Mouse (Mus musculus): Measurements from ENCODE around the gene Rbfox1. TPM values are rescaled to one million over a fixed set of nuclear protein-coding genes. Genes with fewer than 3 reads are reported as not detected.

The Rbfox1 gene
- polyA plus RNA-seq, 1 experiment from 2014 or later = 3.1 TPM

DNA sequence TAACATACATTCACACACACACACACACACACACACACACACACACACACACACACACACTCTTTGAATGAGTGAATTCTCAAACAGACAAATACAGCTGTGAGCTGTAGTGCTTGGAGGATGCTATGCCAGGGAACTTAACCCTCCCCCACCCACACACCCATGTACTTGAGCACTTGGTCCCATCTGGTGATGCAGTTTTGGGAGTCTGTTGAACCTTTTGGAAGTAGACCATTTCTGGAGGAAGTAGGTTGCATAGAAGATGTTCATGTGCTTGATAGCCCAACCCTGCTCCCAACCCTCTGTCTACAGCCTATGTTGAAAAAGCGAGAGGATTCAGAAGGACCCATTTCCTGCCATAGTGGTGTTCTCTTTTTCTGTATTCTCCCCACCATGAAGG, 1378.1 kb downstream of the Rbfox1 start:
- 65% methylated on average over 1 of the region's 1 CpGs for WGBS (ENCODE audit: insufficient replicate concordance)
- H3K4me3 ChIP-seq (ENCODE audit: low read depth, low read length) = no peak overlapping the region
- ATAC-seq (replicated peaks; ENCODE audit: insufficient number of reproducible peaks, low FRiP score, low TSS enrichment) = no peak
- no peaks in the 10 kb centered on the region for H3K4me1 ChIP-seq (ENCODE audit: control insufficient read depth, insufficient read depth, low read length)
- no peak overlapping the region for H3K9ac ChIP-seq (ENCODE audit: low read depth, low read length)
- H3K27ac ChIP-seq (ENCODE audit: low read depth, low read length) = no peak overlapping the region
- H3K4me2 ChIP-seq = no peak overlapping the region
- no peaks in the 10 kb centered on the region for H3K27me3 ChIP-seq (ENCODE audit: control insufficient read depth, insufficient read depth, low read length)
- H3K36me3 ChIP-seq (ENCODE audit: control insufficient read depth, insufficient read depth, low read length) = no peaks in the 10 kb centered on the region
- H3K9me3 ChIP-seq (replicated peaks; ENCODE audit: control insufficient read depth, low read length) = no peaks in the 10 kb centered on the region

DNA sequence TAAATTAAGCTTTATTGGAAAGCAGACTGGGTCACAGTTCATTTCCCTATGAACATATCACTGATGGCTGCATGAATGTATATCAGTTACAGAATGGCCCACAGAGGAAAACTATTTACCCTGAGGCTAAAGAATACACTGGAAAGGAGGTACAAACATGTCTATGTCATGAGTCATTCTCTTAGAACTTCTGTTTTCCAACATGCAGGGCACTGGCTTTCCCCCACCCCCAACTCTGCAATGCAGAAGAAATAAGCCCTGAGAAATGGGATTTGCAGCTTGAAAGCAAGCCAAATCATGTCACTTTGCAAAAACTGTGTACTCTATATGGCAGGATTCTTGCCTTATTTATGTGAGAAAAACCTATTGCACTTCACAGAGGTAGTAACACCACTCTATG, 1380.6 kb downstream of the Rbfox1 start:
- no peaks in the 10 kb centered on the region for H3K9me3 ChIP-seq (replicated peaks; ENCODE audit: control insufficient read depth, low read length)
- no peak overlapping the region for H3K4me3 ChIP-seq (ENCODE audit: low read depth, low read length)
- no peaks in the 10 kb centered on the region for H3K27me3 ChIP-seq (ENCODE audit: control insufficient read depth, insufficient read depth, low read length)
- no peak overlapping the region for H3K4me2 ChIP-seq
- no peak overlapping the region for H3K9ac ChIP-seq (ENCODE audit: low read depth, low read length)
- no peaks in the 10 kb centered on the region for H3K4me1 ChIP-seq (ENCODE audit: control insufficient read depth, insufficient read depth, low read length)
- no peak for ATAC-seq (replicated peaks; ENCODE audit: insufficient number of reproducible peaks, low FRiP score, low TSS enrichment)
- no peaks in the 10 kb centered on the region for H3K36me3 ChIP-seq (ENCODE audit: control insufficient read depth, insufficient read depth, low read length)
- H3K27ac ChIP-seq (ENCODE audit: low read depth, low read length) = no peak overlapping the region

DNA sequence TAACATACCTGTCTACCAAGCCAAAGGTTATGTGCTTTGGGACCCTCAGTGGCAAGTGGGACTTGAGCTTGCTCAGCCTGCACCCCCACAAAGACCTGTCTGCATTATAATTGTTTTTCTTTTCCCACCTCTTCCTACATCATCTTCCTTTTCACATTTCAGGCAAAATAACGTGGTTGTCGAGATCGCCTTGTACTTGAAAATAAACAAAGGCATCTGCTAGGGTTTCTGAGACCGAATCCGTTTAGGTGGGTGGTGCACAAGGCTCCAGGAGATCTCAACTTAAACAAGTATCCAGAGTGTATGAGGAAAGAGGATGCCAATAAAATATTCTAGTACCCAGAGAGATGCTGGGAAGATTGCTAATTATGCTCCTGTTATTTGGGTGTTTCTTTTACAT, 1390.3 kb downstream of the Rbfox1 start:
- WGBS (ENCODE audit: insufficient replicate concordance) = 86% methylated on average over 5 of the region's 5 CpGs
- H3K4me1 ChIP-seq (ENCODE audit: control insufficient read depth, insufficient read depth, low read length) = no peaks in the 10 kb centered on the region
- no peak overlapping the region for H3K27ac ChIP-seq (ENCODE audit: low read depth, low read length)
- no peak for ATAC-seq (replicated peaks; ENCODE audit: insufficient number of reproducible peaks, low FRiP score, low TSS enrichment)
- H3K36me3 ChIP-seq (ENCODE audit: control insufficient read depth, insufficient read depth, low read length) = no peaks in the 10 kb centered on the region
- no peaks in the 10 kb centered on the region for H3K27me3 ChIP-seq (ENCODE audit: control insufficient read depth, insufficient read depth, low read length)
- no peaks in the 10 kb centered on the region for H3K9me3 ChIP-seq (replicated peaks; ENCODE audit: control insufficient read depth, low read length)
- H3K4me2 ChIP-seq = no peak overlapping the region
- H3K9ac ChIP-seq (ENCODE audit: low read depth, low read length) = no peak overlapping the region
- H3K4me3 ChIP-seq (ENCODE audit: low read depth, low read length) = no peak overlapping the region

GRCm38 (mm10) chr16:7275901-7276300, 1390.7 kb downstream of the Rbfox1 start:
- no peaks in the 10 kb centered on the region for H3K9me3 ChIP-seq (replicated peaks; ENCODE audit: control insufficient read depth, low read length)
- ATAC-seq (replicated peaks; ENCODE audit: insufficient number of reproducible peaks, low FRiP score, low TSS enrichment) = no peak
- H3K27ac ChIP-seq (ENCODE audit: low read depth, low read length) = no peak overlapping the region
- no peak overlapping the region for H3K4me3 ChIP-seq (ENCODE audit: low read depth, low read length)
- H3K9ac ChIP-seq (ENCODE audit: low read depth, low read length) = no peak overlapping the region
- H3K36me3 ChIP-seq (ENCODE audit: control insufficient read depth, insufficient read depth, low read length) = no peaks in the 10 kb centered on the region
- no peak overlapping the region for H3K4me2 ChIP-seq
- whole genome bisulfite sequencing (ENCODE audit: insufficient replicate concordance) = 26% methylated on average over 1 of the region's 1 CpGs
- no peaks in the 10 kb centered on the region for H3K4me1 ChIP-seq (ENCODE audit: control insufficient read depth, insufficient read depth, low read length)
- no peaks in the 10 kb centered on the region for H3K27me3 ChIP-seq (ENCODE audit: control insufficient read depth, insufficient read depth, low read length)

- no peak for ATAC-seq (replicated peaks; ENCODE audit: insufficient number of reproducible peaks, low FRiP score, low TSS enrichment)
- no peaks in the 10 kb centered on the region for H3K9me3 ChIP-seq (replicated peaks; ENCODE audit: control insufficient read depth, low read length)
- H3K9ac ChIP-seq (ENCODE audit: low read depth, low read length) = no peak overlapping the region
- H3K4me2 ChIP-seq = no peak overlapping the region
- 54% methylated on average over 5 of the region's 5 CpGs for WGBS (ENCODE audit: insufficient replicate concordance)
- H3K36me3 ChIP-seq (ENCODE audit: control insufficient read depth, insufficient read depth, low read length) = no peaks in the 10 kb centered on the region
- no peak overlapping the region for H3K27ac ChIP-seq (ENCODE audit: low read depth, low read length)
- no peaks in the 10 kb centered on the region for H3K27me3 ChIP-seq (ENCODE audit: control insufficient read depth, insufficient read depth, low read length)
- no peak overlapping the region for H3K4me3 ChIP-seq (ENCODE audit: low read depth, low read length)
- H3K4me1 ChIP-seq (ENCODE audit: control insufficient read depth, insufficient read depth, low read length) = no peaks in the 10 kb centered on the region
Observed at GRCm38 (mm10) chr16:7279544-7279943, 1394.4 kb downstream of the Rbfox1 start.

DNA sequence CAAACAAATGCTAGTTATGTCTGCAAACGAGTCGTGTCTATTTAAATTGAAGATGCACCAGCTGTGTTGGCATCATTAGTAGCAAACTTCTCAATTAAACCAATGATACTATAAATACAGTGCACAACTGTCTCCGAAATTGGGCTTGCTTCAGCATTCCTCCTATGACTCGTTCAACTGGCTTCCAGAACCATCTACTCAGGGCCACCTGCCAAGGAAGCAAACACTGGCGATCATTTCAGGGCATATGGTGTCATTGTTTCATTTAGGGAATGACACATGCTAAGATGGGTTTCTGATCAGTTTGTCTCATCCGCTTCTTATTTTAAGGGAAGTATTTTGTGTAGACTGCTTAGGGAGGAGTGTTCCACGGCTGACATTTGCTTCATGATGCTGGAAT, 1397.1 kb downstream of the Rbfox1 start:
- Histone ChIP-seq H3K36me3 (ENCODE audit: control insufficient read depth, insufficient read depth, low read length) (no peaks in the 10 kb centered on the region), H3K9me3 (replicated peaks; ENCODE audit: control insufficient read depth, low read length) (no peaks in the 10 kb centered on the region), H3K9ac (ENCODE audit: low read depth, low read length) (no peak overlapping the region), H3K4me2 (no peak overlapping the region), H3K4me1 (ENCODE audit: control insufficient read depth, insufficient read depth, low read length) (no peaks in the 10 kb centered on the region), H3K27ac (ENCODE audit: low read depth, low read length) (no peak overlapping the region), H3K4me3 (ENCODE audit: low read depth, low read length) (no peak overlapping the region), H3K27me3 (ENCODE audit: control insufficient read depth, insufficient read depth, low read length) (no peaks in the 10 kb centered on the region)
- 88% methylated on average over 7 of the region's 7 CpGs for WGBS (ENCODE audit: insufficient replicate concordance)
- ATAC-seq (replicated peaks; ENCODE audit: insufficient number of reproducible peaks, low FRiP score, low TSS enrichment) = no peak

DNA sequence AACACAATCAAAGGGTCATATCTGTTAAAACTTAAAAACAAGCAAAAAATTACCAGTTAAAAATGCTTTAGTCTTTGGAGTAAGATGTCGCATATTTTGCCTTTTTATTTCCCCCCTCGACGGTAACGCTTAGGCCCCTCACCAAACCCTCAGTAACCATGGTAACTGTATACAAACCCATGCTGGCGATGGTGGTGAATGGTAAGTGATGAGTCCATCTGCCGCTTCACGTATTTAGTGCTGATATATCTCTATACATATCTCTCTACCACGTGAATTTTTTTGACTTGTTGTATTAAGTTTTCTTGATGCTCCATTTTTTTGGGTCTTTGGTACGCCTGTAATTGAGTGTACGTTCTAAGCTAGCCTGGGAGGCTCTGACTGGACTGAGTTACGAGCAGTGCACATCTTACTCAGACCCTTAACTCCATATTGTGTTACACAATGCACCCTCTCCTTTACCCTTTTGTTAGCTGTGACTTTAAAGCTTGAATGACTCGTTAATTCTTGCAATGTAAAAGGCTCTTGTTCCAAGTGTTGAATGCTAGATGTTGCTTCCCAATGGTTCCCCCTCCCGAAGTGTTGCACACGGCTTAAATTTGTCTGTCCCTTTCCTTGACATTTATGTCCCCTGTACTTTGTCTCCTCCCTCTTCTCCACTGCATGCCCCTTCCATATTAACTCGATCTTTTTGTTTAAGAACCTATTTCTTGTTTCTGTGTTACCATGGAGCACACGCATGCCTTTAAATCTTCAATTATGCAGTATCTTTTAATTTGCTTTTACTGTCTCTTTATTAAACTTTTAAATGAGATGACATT, 1408.0 kb downstream of the Rbfox1 start:
- Histone ChIP-seq H3K4me3 (ENCODE audit: low read depth, low read length) (no peak overlapping the region), H3K4me1 (ENCODE audit: control insufficient read depth, insufficient read depth, low read length) (no peaks in the 10 kb centered on the region), H3K36me3 (ENCODE audit: control insufficient read depth, insufficient read depth, low read length) (no peaks in the 10 kb centered on the region), H3K27ac (ENCODE audit: low read depth, low read length) (no peak overlapping the region), H3K27me3 (ENCODE audit: control insufficient read depth, insufficient read depth, low read length) (no peaks in the 10 kb centered on the region), H3K4me2 (no peak overlapping the region), H3K9me3 (replicated peaks; ENCODE audit: control insufficient read depth, low read length) (no peaks in the 10 kb centered on the region), H3K9ac (ENCODE audit: low read depth, low read length) (no peak overlapping the region)
- WGBS (ENCODE audit: insufficient replicate concordance) = 85% methylated on average over 16 of the region's 16 CpGs
- no peak for ATAC-seq (replicated peaks; ENCODE audit: insufficient number of reproducible peaks, low FRiP score, low TSS enrichment)

GRCm38 (mm10) chr16:7302416-7302815, 1417.3 kb downstream of the Rbfox1 start:
- no peak for ATAC-seq (replicated peaks; ENCODE audit: insufficient number of reproducible peaks, low FRiP score, low TSS enrichment)
- H3K4me1 ChIP-seq (ENCODE audit: control insufficient read depth, insufficient read depth, low read length) = no peaks in the 10 kb centered on the region
- H3K4me3 ChIP-seq (ENCODE audit: low read depth, low read length) = no peak overlapping the region
- no peaks in the 10 kb centered on the region for H3K27me3 ChIP-seq (ENCODE audit: control insufficient read depth, insufficient read depth, low read length)
- H3K9ac ChIP-seq (ENCODE audit: low read depth, low read length) = no peak overlapping the region
- H3K9me3 ChIP-seq (replicated peaks; ENCODE audit: control insufficient read depth, low read length) = no peaks in the 10 kb centered on the region
- WGBS (ENCODE audit: insufficient replicate concordance) = 61% methylated on average over 3 of the region's 3 CpGs
- H3K36me3 ChIP-seq (ENCODE audit: control insufficient read depth, insufficient read depth, low read length) = no peaks in the 10 kb centered on the region
- no peak overlapping the region for H3K4me2 ChIP-seq
- no peak overlapping the region for H3K27ac ChIP-seq (ENCODE audit: low read depth, low read length)

- no peaks in the 10 kb centered on the region for H3K36me3 ChIP-seq (ENCODE audit: control insufficient read depth, insufficient read depth, low read length)
- no peak overlapping the region for H3K27ac ChIP-seq (ENCODE audit: low read depth, low read length)
- ATAC-seq (replicated peaks; ENCODE audit: insufficient number of reproducible peaks, low FRiP score, low TSS enrichment) = no peak
- H3K27me3 ChIP-seq (ENCODE audit: control insufficient read depth, insufficient read depth, low read length) = no peaks in the 10 kb centered on the region
- H3K9me3 ChIP-seq (replicated peaks; ENCODE audit: control insufficient read depth, low read length) = no peaks in the 10 kb centered on the region
- H3K4me3 ChIP-seq (ENCODE audit: low read depth, low read length) = no peak overlapping the region
- H3K9ac ChIP-seq (ENCODE audit: low read depth, low read length) = no peak overlapping the region
- 69% methylated on average over 3 of the region's 3 CpGs for WGBS (ENCODE audit: insufficient replicate concordance)
- no peak overlapping the region for H3K4me2 ChIP-seq
- H3K4me1 ChIP-seq (ENCODE audit: control insufficient read depth, insufficient read depth, low read length) = no peaks in the 10 kb centered on the region
Observed at GRCm38 (mm10) chr16:7329196-7329595, 1444.0 kb downstream of the Rbfox1 start.
